Mouse (Mus musculus) T-cell, adult 2 months (primary cell): ENCODE results near the gene Ddt.
"Not testable (repeated sequence)": the region's sequence is repeated elsewhere in the genome, so short reads cannot be mapped to it uniquely, and the experiment has no call there.

Source experiments
- DNase-seq: peaks from one replicate; pipeline ENCODE4 v3.0.0; 2022; ENCODE audit warnings: low spot score

The Ddt gene

GRCm38 (mm10) chr10:75767756-75768155, 5.5 kb downstream of the Ddt start:
- DNase-seq: not testable (repeated sequence)

GRCm38 (mm10) chr10:75766856-75767255, 6.4 kb downstream of the Ddt start:
- no peak for DNase-seq

GRCm38 (mm10) chr10:75764519-75765473, 8.4 kb downstream of the Ddt start:
- DNase-seq: peak; percentile 76

- peak; percentile 99 for DNase-seq
Observed at GRCm38 (mm10) chr10:75763682-75764518, 9.3 kb downstream of the Ddt start, which contains the start of gene Cabin1. Gene Cabin1 (minus strand): TSS chr10:75764341.

GRCm38 (mm10) chr10:75762413-75762812, 10.8 kb downstream of the Ddt start:
- no peak for DNase-seq

- DNase-seq: peak; percentile 13
Observed at GRCm38 (mm10) chr10:75760311-75760710, 12.9 kb downstream of the Ddt start.

GRCm38 (mm10) chr10:75756719-75757118, 16.5 kb downstream of the Ddt start:
- DNase-seq: no peak

- peak; percentile 74 for DNase-seq
Observed at GRCm38 (mm10) chr10:75744017-75744416, 29.2 kb downstream of the Ddt start.

- DNase-seq: no peak
Observed at GRCm38 (mm10) chr10:75743369-75743768, 29.8 kb downstream of the Ddt start.

- no peak for DNase-seq
Observed at GRCm38 (mm10) chr10:75740866-75741265, 32.3 kb downstream of the Ddt start.

- no peak for DNase-seq
Observed at GRCm38 (mm10) chr10:75725449-75725848, 47.8 kb downstream of the Ddt start.
